Mouse (Mus musculus) stomach, embryonic 14.5 days (tissue): ENCODE data around the gene Clec4e. TPM values are rescaled to one million over a fixed set of nuclear protein-coding genes. Genes with fewer than 3 reads are reported as not detected.
"Not testable (repeated sequence)": the region's sequence is repeated elsewhere in the genome, so short reads cannot be mapped to it uniquely, and the experiment has no call there.

Source experiments
- ATAC-seq: fragments of 200-750 bp; cut with Nextera tagmentation; 2 replicates; pipeline ENCODE4 v1.8.0; 2017; ENCODE audit warnings: low read depth, moderate TSS enrichment; ENCODE audit not compliant: insufficient number of reproducible peaks, insufficient read depth, low FRiP score
- H3K27ac ChIP-seq: fragments of 300-500 bp; sonication (generic); 2 replicates; pipeline ENCODE4 v1.5.1; 2014; ENCODE audit warnings: mild to moderate bottlenecking, low read length, moderate library complexity, mixed read lengths
- H3K27me3 ChIP-seq: fragments of 300-500 bp; sonication (generic); 2 replicates; pipeline ENCODE4 v1.6.1; 2014; ENCODE audit warnings: low read length, control low read depth, mixed read lengths; ENCODE audit not compliant: control insufficient read depth, insufficient read depth
- H3K36me3 ChIP-seq: fragments of 300-500 bp; sonication (generic); 2 replicates; pipeline ENCODE4 v1.6.1; 2014; ENCODE audit warnings: mild to moderate bottlenecking, control low read depth, low read length, moderate library complexity, mixed read lengths; ENCODE audit not compliant: control insufficient read depth, insufficient read depth
- H3K4me1 ChIP-seq: fragments of 300-500 bp; sonication (generic); 2 replicates; pipeline ENCODE4 v1.6.1; 2014; ENCODE audit warnings: low read length, control low read depth, mixed read lengths; ENCODE audit not compliant: control insufficient read depth, insufficient read depth
- H3K4me2 ChIP-seq: fragments of 300-500 bp; sonication (generic); replicated peaks from 2 replicates; pipeline ENCODE4 v1.6.1; 2014; ENCODE audit warnings: low read depth, low read length, control low read depth
- H3K4me3 ChIP-seq: fragments of 300-500 bp; sonication (generic); 2 replicates; pipeline ENCODE4 v1.5.1; 2014; ENCODE audit warnings: low read depth, low read length, control low read depth
- H3K9ac ChIP-seq: fragments of 300-500 bp; sonication (generic); replicated peaks from 2 replicates; pipeline ENCODE4 v1.6.1; 2014; ENCODE audit warnings: low read depth, mild to moderate bottlenecking, control low read depth, low read length, moderate library complexity, mixed read lengths
- H3K9me3 ChIP-seq: fragments of 300-500 bp; sonication (generic); 2 replicates; pipeline ENCODE4 v1.6.1; 2016; ENCODE audit warnings: low read depth, low read length, control low read depth; ENCODE audit not compliant: control insufficient read depth
- WGBS: fragments of 180-500 bp; shearing (Covaris S2); extraction: QIAGEN DNeasy Blood & Tissue Kit; methylation state at CpG from one replicate; pipeline ENCODE4 v1.1.7; 2014; 5-methylcytosine and 5-hydroxymethylcytosine counted together
- polyA plus RNA-seq: library from polyadenylated mRNA; unstranded; fragments of >200 nt; fragmentation: Nextera tagmentation; extraction: Ambion mirVana; gene quantifications from 2 replicates; pipeline ENCODE4 v1.2.1, GENCODE M21; 2014

Gene Clec4e
- polyA plus RNA-seq, 1 experiment from 2014 or later, result not detected

- Histone ChIP-seq H3K4me1 (no peaks in the 10 kb centered on the region), H3K36me3 (no peaks in the 10 kb centered on the region), H3K4me3 (no peak overlapping the region), H3K9ac (no peak overlapping the region), H3K4me2 (no peak overlapping the region), H3K27me3 (no peaks in the 10 kb centered on the region), H3K27ac (no peak overlapping the region), H3K9me3 (no peaks in the 10 kb centered on the region)
- no peak for ATAC-seq
Observed at GRCm38 (mm10) chr6:123252735-123253134, 36.9 kb downstream of the Clec4e start.

- not testable (repeated sequence) for ATAC-seq, H3K4me1 ChIP-seq, H3K27ac ChIP-seq, H3K27me3 ChIP-seq, H3K4me2 ChIP-seq, H3K4me3 ChIP-seq, H3K36me3 ChIP-seq, H3K9ac ChIP-seq, H3K9me3 ChIP-seq
- 89% methylated on average over 2 of the region's 2 CpGs for WGBS
Observed at GRCm38 (mm10) chr6:123248862-123249261, 40.8 kb downstream of the Clec4e start.

DNA sequence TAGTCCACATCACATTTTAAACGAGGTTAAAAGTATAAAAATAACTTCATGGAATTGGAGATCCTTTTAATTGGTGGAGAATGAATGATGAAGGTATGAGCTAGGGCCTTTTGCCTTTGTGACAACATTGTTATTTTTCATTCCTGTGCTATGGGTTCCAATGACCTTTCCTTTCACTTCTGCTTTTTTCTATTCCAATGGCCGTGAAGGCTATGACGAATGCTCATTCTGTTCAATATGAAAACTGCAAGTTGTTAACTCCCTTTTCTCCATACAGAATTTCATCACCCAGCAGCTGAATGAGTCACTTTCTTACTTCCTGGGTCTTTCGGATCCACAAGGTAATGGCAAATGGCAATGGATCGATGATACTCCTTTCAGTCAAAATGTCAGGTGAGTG lies 45.5 kb downstream of the Clec4e start:
- H3K4me2 ChIP-seq, result no peak overlapping the region
- H3K4me1 ChIP-seq, result no peaks in the 10 kb centered on the region
- ATAC-seq, result no peak
- H3K9ac ChIP-seq, result no peak overlapping the region
- 83% methylated on average over 5 of the region's 5 CpGs for WGBS
- H3K4me3 ChIP-seq, result no peak overlapping the region
- no peaks in the 10 kb centered on the region for H3K36me3 ChIP-seq
- no peaks in the 10 kb centered on the region for H3K9me3 ChIP-seq
- H3K27me3 ChIP-seq, result no peaks in the 10 kb centered on the region
- no peak overlapping the region for H3K27ac ChIP-seq

DNA sequence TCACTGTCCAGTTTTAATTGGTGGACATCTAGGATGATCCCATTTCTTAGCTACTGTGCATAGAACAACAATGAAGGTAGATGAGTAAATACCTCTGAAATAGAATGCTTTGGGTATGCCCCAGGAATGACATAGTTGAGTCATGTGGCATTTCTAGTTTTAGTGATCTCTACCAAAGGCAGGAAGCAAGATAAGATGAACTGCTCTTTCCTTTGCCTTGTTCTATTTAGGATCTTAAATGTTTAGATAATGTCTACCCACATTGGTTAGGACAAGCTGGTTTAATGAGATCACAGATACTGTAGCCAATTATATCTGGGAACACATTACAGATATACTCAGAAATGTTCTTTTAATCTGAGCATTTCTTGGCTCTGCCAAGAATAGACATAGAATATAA lies 52.1 kb downstream of the Clec4e start:
- no peak overlapping the region for H3K9ac ChIP-seq
- H3K27me3 ChIP-seq, result no peaks in the 10 kb centered on the region
- H3K27ac ChIP-seq, result no peak overlapping the region
- no peak overlapping the region for H3K4me3 ChIP-seq
- H3K4me1 ChIP-seq, result no peaks in the 10 kb centered on the region
- H3K9me3 ChIP-seq, result no peaks in the 10 kb centered on the region
- no peaks in the 10 kb centered on the region for H3K36me3 ChIP-seq
- ATAC-seq, result no peak
- H3K4me2 ChIP-seq, result no peak overlapping the region

Other genes starting within 250 kb of the Clec4e start
- 0.39 TPM in 1 of 2 replicates, not detected in the other for gene Clec4b1, start 239.9 kb downstream of the Clec4e start, polyA plus RNA-seq
- gene Clec4a2, start 183.4 kb downstream of the Clec4e start, polyA plus RNA-seq, result 3.4 and 4.5 TPM in 2 replicates
- gene Clec4b2, start 117.0 kb downstream of the Clec4e start, polyA plus RNA-seq, result not detected in 2 replicates
- gene Clec4n, start 60.0 kb downstream of the Clec4e start, polyA plus RNA-seq, result 2.8 and 3.3 TPM in 2 replicates
- gene Clec4d, start 27.8 kb downstream of the Clec4e start, polyA plus RNA-seq, result not detected in 2 replicates
- not detected in 2 replicates for gene Vmn2r19, start 18.5 kb upstream of the Clec4e start, polyA plus RNA-seq
- not detected in 2 replicates for gene Vmn2r20, start 128.2 kb upstream of the Clec4e start, polyA plus RNA-seq
- gene Vmn2r21, start 243.5 kb upstream of the Clec4e start, polyA plus RNA-seq, result not detected in 2 replicates